Mouse (Mus musculus) myocyte (in vitro differentiated cells): ENCODE results near the gene C1qtnf2. TPM values are rescaled to one million over a fixed set of nuclear protein-coding genes. Genes with fewer than 3 reads are reported as not detected.

Experiments
- H3K27me3 ChIP-seq: one replicate; pipeline ENCODE4 v1.6.1; 2011; ENCODE audit not compliant: control insufficient read depth, insufficient read depth, insufficient read length
- H3K36me3 ChIP-seq: one replicate; pipeline ENCODE4 v1.6.1; 2011; ENCODE audit not compliant: control insufficient read depth, insufficient read depth
- H3K4me2 ChIP-seq: one replicate; pipeline ENCODE4 v1.6.1; 2011; ENCODE audit warnings: low read depth, control low read depth
- H3K4me3 ChIP-seq: one replicate; pipeline ENCODE4 v1.5.1; 2011; ENCODE audit warnings: mild to moderate bottlenecking, control low read depth, moderate library complexity
- H3K79me2 ChIP-seq: one replicate; pipeline ENCODE4 v1.6.1; 2011; ENCODE audit not compliant: control insufficient read depth, insufficient read depth
- H3ac ChIP-seq: one replicate; pipeline ENCODE4 v1.6.1; 2011; ENCODE audit not compliant: control insufficient read depth, insufficient read length
- CEBPB ChIP-seq: IDR thresholded peaks from 2 replicates; pipeline ENCODE4 v1.6.1; 2011; ENCODE audit warnings: mild to moderate bottlenecking, moderate library complexity; ENCODE audit not compliant: poor library complexity, insufficient read depth, severe bottlenecking
- E2F4 ChIP-seq: IDR thresholded peaks from one replicate; pipeline ENCODE4 v1.6.1; 2011; ENCODE audit warnings: mild to moderate bottlenecking, control low read depth, moderate library complexity; ENCODE audit not compliant: insufficient read depth
- MAX ChIP-seq: IDR thresholded peaks from one replicate; pipeline ENCODE4 v1.6.1; 2011; ENCODE audit warnings: low read depth, mild to moderate bottlenecking, control low read depth
- MYOD1 ChIP-seq, 3 experiments: IDR thresholded peaks; one replicate each; pipeline ENCODE4 v1.6.1; 2011; ENCODE audit warnings: control low read depth in 2 of 3, low read depth in 2 of 3, mild to moderate bottlenecking in 2 of 3, moderate library complexity in 1 of 3; ENCODE audit not compliant: insufficient read length in 2 of 3, control insufficient read depth in 1 of 3
- MYOG ChIP-seq, 3 experiments: IDR thresholded peaks; one replicate each; pipeline ENCODE4 v1.6.1; 2011; ENCODE audit warnings: control low read depth in 2 of 3, low read depth in 2 of 3, mild to moderate bottlenecking in 2 of 3; ENCODE audit not compliant: insufficient read length in 2 of 3, control insufficient read depth in 1 of 3, insufficient read depth in 1 of 3
- POLR2A ChIP-seq: IDR thresholded peaks from one replicate; pipeline ENCODE4 v1.6.1; 2011; ENCODE audit warnings: low read depth, mild to moderate bottlenecking, control low read depth, moderate library complexity; ENCODE audit not compliant: insufficient read length
- POLR2AphosphoS2 ChIP-seq: IDR thresholded peaks from one replicate; pipeline ENCODE4 v1.6.1; 2011; ENCODE audit warnings: low read depth, control low read depth; ENCODE audit not compliant: insufficient read length
- REST ChIP-seq: IDR thresholded peaks from one replicate; pipeline ENCODE4 v1.6.1; 2011; ENCODE audit warnings: mild to moderate bottlenecking, control low read depth, moderate library complexity; ENCODE audit not compliant: insufficient read depth, insufficient read length
- SRF ChIP-seq: IDR thresholded peaks from one replicate; pipeline ENCODE4 v1.6.1; 2011; ENCODE audit warnings: low read depth; ENCODE audit not compliant: control insufficient read depth, insufficient read length
- TCF12 ChIP-seq: IDR thresholded peaks from one replicate; pipeline ENCODE4 v1.6.1; 2011; ENCODE audit warnings: mild to moderate bottlenecking, control low read depth; ENCODE audit not compliant: poor library complexity, insufficient read depth, severe bottlenecking
- TCF3 ChIP-seq: IDR thresholded peaks from one replicate; pipeline ENCODE4 v1.6.1; 2011; ENCODE audit warnings: low read depth, control low read depth; ENCODE audit not compliant: insufficient read length
- USF1 ChIP-seq: IDR thresholded peaks from one replicate; pipeline ENCODE4 v1.6.1; 2011; ENCODE audit warnings: low read depth, mild to moderate bottlenecking, control low read depth, moderate library complexity
- polyA plus RNA-seq: library from polyadenylated mRNA; unstranded; fragments of >200 nt; fragmentation: generic; extraction: Trizol; gene quantifications from one replicate; pipeline ENCODE4 v1.2.1, GENCODE M21; 2012; ENCODE audit warnings: missing spikeins

Gene C1qtnf2
- polyA plus RNA-seq, 1 experiment, result not detected

GRCm38 (mm10) chr11:43473115-43473514 lies 961 bp upstream of the C1qtnf2 start:
- Histone ChIP-seq H3K36me3 (no peaks in the 10 kb centered on the region), H3K27me3 (no peaks in the 10 kb centered on the region), H3K4me2 (no peak overlapping the region), H3K4me3 (no peak overlapping the region), H3K79me2 (no peaks in the 10 kb centered on the region), H3ac (no peak overlapping the region)
- TF ChIP-seq SRF (no peak), MYOD1 (IDR thresholded peaks at IDR 0.05; ENCODE audit: control insufficient read depth in 1 of 3, insufficient read length in 2 of 3, low read depth in 2 of 3) (no peak), TCF12 (no peak), USF1 (no peak), TCF3 (no peak), MAX (no peak), POLR2AphosphoS2 (no peak), POLR2A (no peak), REST (no peak), E2F4 (no peak), CEBPB (no peak), MYOG (IDR thresholded peaks at IDR 0.05; ENCODE audit: control insufficient read depth in 1 of 3, insufficient read depth in 1 of 3, insufficient read length in 2 of 3, low read depth in 2 of 3) (no peak)

GRCm38 (mm10) chr11:43473635-43474224 lies 346 bp upstream of the C1qtnf2 start:
- Histone ChIP-seq H3ac (no peak overlapping the region), H3K36me3 (no peaks in the 10 kb centered on the region), H3K4me3 (no peak overlapping the region), H3K27me3 (no peaks in the 10 kb centered on the region), H3K79me2 (no peaks in the 10 kb centered on the region), H3K4me2 (peak overlapping the region; percentile 52)
- TF ChIP-seq CEBPB (no peak), E2F4 (no peak), TCF12 (no peak), POLR2AphosphoS2 (no peak), MYOG (IDR thresholded peaks at IDR 0.05; ENCODE audit: control insufficient read depth in 1 of 3, insufficient read depth in 1 of 3, insufficient read length in 2 of 3, low read depth in 2 of 3) (no peak), MAX (no peak), SRF (no peak), REST (no peak), TCF3 (no peak), MYOD1 (IDR thresholded peaks at IDR 0.05; ENCODE audit: control insufficient read depth in 1 of 3, insufficient read length in 2 of 3, low read depth in 2 of 3) (no peak), USF1 (no peak), POLR2A (no peak)

GRCm38 (mm10) chr11:43479376-43479775 lies 5.3 kb downstream of the C1qtnf2 start:
- no peak for TF ChIP-seq USF1
- TF ChIP-seq MAX, result no peak
- TF ChIP-seq POLR2A, result no peak
- no peak for TF ChIP-seq CEBPB
- TF ChIP-seq MYOG (IDR thresholded peaks at IDR 0.05; ENCODE audit: control insufficient read depth in 1 of 3, insufficient read depth in 1 of 3, insufficient read length in 2 of 3, low read depth in 2 of 3), result no peak
- TF ChIP-seq E2F4, result no peak
- no peak overlapping the region for H3K4me3 ChIP-seq
- H3K79me2 ChIP-seq, result no peaks in the 10 kb centered on the region
- no peak overlapping the region for H3ac ChIP-seq
- H3K36me3 ChIP-seq, result no peaks in the 10 kb centered on the region
- no peak overlapping the region for H3K4me2 ChIP-seq
- no peaks in the 10 kb centered on the region for H3K27me3 ChIP-seq

GRCm38 (mm10) chr11:43480561-43480960 lies 6.5 kb downstream of the C1qtnf2 start:
- no peak overlapping the region for H3K4me3 ChIP-seq
- peaks cover 9% of the 10 kb centered on the region for H3K27me3 ChIP-seq
- H3K4me2 ChIP-seq, result no peak overlapping the region
- no peaks in the 10 kb centered on the region for H3K79me2 ChIP-seq
- H3ac ChIP-seq, result no peak overlapping the region
- no peak for TF ChIP-seq POLR2AphosphoS2
- TF ChIP-seq CEBPB, result no peak
- TF ChIP-seq MAX, result no peak
- TF ChIP-seq MYOD1 (IDR thresholded peaks at IDR 0.05; ENCODE audit: control insufficient read depth in 1 of 3, insufficient read length in 2 of 3, low read depth in 2 of 3), result no peak
- TF ChIP-seq TCF3, result no peak
- no peak for TF ChIP-seq E2F4
- TF ChIP-seq SRF, result no peak
- no peak for TF ChIP-seq USF1
- H3K36me3 ChIP-seq, result no peaks in the 10 kb centered on the region

- Histone ChIP-seq H3K36me3 (no peaks in the 10 kb centered on the region), H3K79me2 (no peaks in the 10 kb centered on the region), H3ac (no peak overlapping the region), H3K4me2 (no peak overlapping the region), H3K27me3 (peaks cover 15% of the 10 kb centered on the region), H3K4me3 (no peak overlapping the region)
- TF ChIP-seq MYOD1 (IDR thresholded peaks at IDR 0.05; ENCODE audit: control insufficient read depth in 1 of 3, insufficient read length in 2 of 3, low read depth in 2 of 3) (no peak), POLR2A (no peak), POLR2AphosphoS2 (no peak)
Observed at GRCm38 (mm10) chr11:43481672-43482522, 7.8 kb downstream of the C1qtnf2 start.
